Mouse (Mus musculus) heart, postnatal 0 days (tissue): ENCODE data around the gene Susd5. TPM values are rescaled to one million over a fixed set of nuclear protein-coding genes. Genes with fewer than 3 reads are reported as not detected.

Experiments used
- polyA plus RNA-seq: library from polyadenylated mRNA; unstranded; fragments of >200 nt; fragmentation: Nextera tagmentation; extraction: Ambion mirVana; gene quantifications from 2 replicates; pipeline ENCODE4 v1.2.1, GENCODE M21; 2015
- total RNA-seq: library from RNA; depleted of rRNA; stranded (reverse); fragments of >200 nt; gene quantifications from 2 replicates; pipeline ENCODE4 v1.2.3, GENCODE M21; 2014; ENCODE audit warnings: low replicate concordance; rRNA removed

Susd5 gene
- total and polyA plus RNA-seq, 2 experiments from 2014 or later: 0.19 to 0.25 TPM

Other genes with a start within 250 kb of the Susd5 start
- gene Ubp1, start 126.2 kb upstream of the Susd5 start, total RNA-seq: 30.8 and 46.9 TPM in 2 replicates
- gene Ubp1, start 126.2 kb upstream of the Susd5 start, polyA plus RNA-seq: 10.8 and 11.1 TPM in 2 replicates
- gene Fbxl2, start 10.9 kb upstream of the Susd5 start, total RNA-seq: 2.8 and 3.4 TPM in 2 replicates
- 1.3 and 1.6 TPM in 2 replicates for gene Fbxl2, start 10.9 kb upstream of the Susd5 start, polyA plus RNA-seq